Comparison of ENCODE assay signal across 9 mouse cellular contexts in the genomic region with DNA sequence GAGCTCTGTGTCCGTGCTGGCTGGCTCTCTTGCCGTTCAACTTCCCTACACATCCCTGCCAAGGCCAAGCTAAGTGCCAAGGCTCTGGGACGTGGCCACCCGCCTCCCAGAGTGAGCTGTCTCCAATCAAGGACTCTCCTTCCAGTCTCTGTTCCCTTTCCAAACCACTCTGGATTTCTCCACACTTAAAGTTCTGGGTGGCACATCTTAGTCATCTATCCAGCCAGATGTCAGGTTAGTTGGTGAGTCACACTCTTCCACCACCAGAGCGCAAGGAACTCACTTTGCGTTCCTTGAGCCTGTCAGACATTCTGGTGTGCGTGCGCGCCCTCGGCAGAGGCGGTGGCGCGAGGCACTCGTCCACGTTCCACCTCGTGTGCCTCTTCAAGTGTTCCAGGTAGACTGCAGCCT. TPM values are rescaled to one million over a fixed set of nuclear protein-coding genes. Genes with fewer than 3 reads are reported as not detected.
DNase-seq lines count a peak whose midpoint lies in the region; ATAC-seq and TF ChIP-seq lines count a peak whose summit lies in the region.
"Had no signal": no experiment of that assay in that cellular context is flagged by ENCODE, and none has a peak within 500 bp of the region (broad histone marks: within the 10 kb centered on the region; RNA-seq: fewer than 3 reads in every experiment).

No protein-coding gene starts in this region.

- H3K9ac ChIP-seq in limb, embryonic 13.5 days: no peak overlapping the region

- H3K27ac ChIP-seq in limb, embryonic 13.5 days: no peak overlapping the region

- WGBS in limb, embryonic 13.5 days: 1% methylated on average over 16 of the region's 16 CpGs

- DNase-seq in adipocyte (ENCODE audit: low spot score): peak; percentile 68
- peak; percentile 32 to 40 for DNase-seq in frontal cortex, postnatal 36 days (ENCODE audit: low spot score in 2 of 2)
- DNase-seq in spleen, adult 12 weeks (ENCODE audit: low spot score): no peak
- DNase-seq in cerebellum, postnatal 4 days (ENCODE audit: low spot score in 2 of 2): no peak
- DNase-seq in gastrocnemius, postnatal 25 days: no peak

- peaks cover 89% of the 10 kb centered on the region for H3K27me3 ChIP-seq in E14TG2a.4 (ENCODE audit: insufficient read depth, low read length)
- H3K27me3 ChIP-seq in limb, embryonic 13.5 days: peaks cover 99% of the 10 kb centered on the region

- no peaks in the 10 kb centered on the region for H3K36me3 ChIP-seq in E14TG2a.4 (ENCODE audit: insufficient read depth, low read length)
- no peaks in the 10 kb centered on the region for H3K36me3 ChIP-seq in limb, embryonic 13.5 days

- TF ChIP-seq CTCF in E14TG2a.4 (conservative IDR thresholded peaks at IDR 0.05; ENCODE audit: low read length): no peak

- H3K4me2 ChIP-seq in limb, embryonic 13.5 days (replicated peaks): peak overlapping the region; percentile 53

- no peaks in the 10 kb centered on the region for H3K9me3 ChIP-seq in E14TG2a.4 (ENCODE audit: low read length)
- no peaks in the 10 kb centered on the region for H3K9me3 ChIP-seq in limb, embryonic 13.5 days

- no peak for ATAC-seq in limb, embryonic 13.5 days (ENCODE audit: low FRiP score, low read depth)

- peak overlapping the region; percentile 68 for H3K4me3 ChIP-seq in E14TG2a.4 (replicated peaks; ENCODE audit: low read length)
- peak overlapping the region; percentile 25 for H3K4me3 ChIP-seq in limb, embryonic 13.5 days

- peaks cover 58% of the 10 kb centered on the region for H3K4me1 ChIP-seq in E14TG2a.4 (replicated peaks; ENCODE audit: low read depth, low read length)
- H3K4me1 ChIP-seq in limb, embryonic 13.5 days: peaks cover 45% of the 10 kb centered on the region

RNA-seq across cellular contexts. Expression of a gene that starts 0.7 kb away (rescaled TPM):
- polyA plus RNA-seq in limb, embryonic 13.5 days (2015; fragmentation: Nextera tagmentation; extraction: Ambion mirVana): not detected in 2 replicates
- 1 to 10 TPM; 1.6 to 1.8 TPM for total RNA-seq in gastrocnemius, postnatal 25 days (2021)
- polyA plus RNA-seq: intestine, embryonic 14.5 days; stomach, embryonic 14.5 days had no signal

Comparison
In these comparisons a context has a peak if more than half of its experiments do, and no peak if none do; other contexts are left out.
1. DNase-seq: peak in adipocyte (single experiment) and frontal cortex, postnatal 36 days (2 of 2); none in spleen, adult 12 weeks (single experiment), cerebellum, postnatal 4 days (0 of 2) and gastrocnemius, postnatal 25 days (single experiment).